Mouse (Mus musculus): Measurements from ENCODE around the gene Slc48a1. TPM values are rescaled to one million over a fixed set of nuclear protein-coding genes. Genes with fewer than 3 reads are reported as not detected.

Slc48a1 gene
- total RNA-seq, 2 experiments from 2014 or later = 39.9 to 40.3 TPM

DNA sequence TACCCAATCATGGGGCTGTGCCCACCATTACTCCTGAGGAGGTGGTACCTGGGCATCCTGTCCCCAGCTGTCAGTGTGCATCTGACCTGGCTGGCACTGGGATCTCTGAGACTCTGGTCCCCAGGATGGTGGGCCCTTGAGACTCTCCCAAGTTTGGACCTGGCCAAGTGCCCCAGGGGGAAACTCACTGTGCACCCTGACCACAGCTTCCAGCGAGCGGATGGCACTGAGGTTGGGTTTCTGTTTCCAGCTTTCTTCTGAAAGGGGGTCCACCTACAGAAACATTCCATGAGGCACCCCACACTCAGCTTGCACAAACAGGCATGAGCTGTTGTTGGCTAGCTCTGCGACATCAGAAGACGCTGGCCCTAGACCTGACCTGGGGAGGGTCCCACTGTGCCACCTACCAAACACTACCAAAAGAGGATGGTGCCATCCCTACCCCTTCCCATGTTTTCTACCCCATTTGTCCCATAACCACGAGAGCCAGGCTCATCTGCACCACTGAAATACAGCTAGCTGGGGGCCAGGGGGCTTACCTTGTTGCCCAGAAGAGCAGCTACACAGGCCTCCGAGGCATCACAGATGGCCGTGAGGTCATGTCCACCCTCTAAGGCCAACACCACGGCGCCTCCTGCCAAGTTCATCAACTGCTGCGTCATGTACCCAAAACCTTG is 17.4 kb downstream of the Slc48a1 start:
- no peak for DNase-seq
- intact Hi-C loops (cut with DNase I; ENCODE audit: low total_unique reads) = no loop called here

DNA sequence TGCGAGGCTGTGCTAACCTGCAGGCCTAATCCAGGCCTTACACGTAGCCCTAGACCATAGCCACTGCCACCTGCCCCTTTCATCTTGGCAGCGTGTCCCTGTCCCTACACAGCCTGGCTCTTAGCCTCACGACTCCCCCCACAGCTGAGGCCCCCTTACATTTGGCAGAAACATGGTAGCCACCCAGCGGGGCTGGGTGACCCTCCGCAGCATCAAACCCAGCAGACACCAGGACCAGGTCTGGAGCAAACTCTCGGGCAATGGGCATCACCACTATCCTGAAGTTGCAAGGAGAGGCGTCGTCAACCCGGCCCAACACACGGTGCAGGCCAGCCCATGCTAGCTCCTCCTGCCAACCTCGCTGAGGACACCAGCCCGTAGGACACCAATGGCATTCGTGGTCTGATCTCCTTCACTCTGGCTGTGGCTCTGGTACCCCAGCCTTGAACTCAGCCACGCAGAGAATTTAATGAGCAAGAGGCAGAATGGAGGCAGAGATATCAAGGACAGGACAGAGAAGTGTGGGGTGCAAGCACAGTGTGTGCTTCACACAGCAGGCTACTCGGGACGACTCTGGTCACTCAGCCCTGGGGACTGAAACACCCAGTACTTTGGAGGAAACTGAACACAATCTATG is 18.5 kb downstream of the Slc48a1 start:
- DNase-seq = no peak

DNA sequence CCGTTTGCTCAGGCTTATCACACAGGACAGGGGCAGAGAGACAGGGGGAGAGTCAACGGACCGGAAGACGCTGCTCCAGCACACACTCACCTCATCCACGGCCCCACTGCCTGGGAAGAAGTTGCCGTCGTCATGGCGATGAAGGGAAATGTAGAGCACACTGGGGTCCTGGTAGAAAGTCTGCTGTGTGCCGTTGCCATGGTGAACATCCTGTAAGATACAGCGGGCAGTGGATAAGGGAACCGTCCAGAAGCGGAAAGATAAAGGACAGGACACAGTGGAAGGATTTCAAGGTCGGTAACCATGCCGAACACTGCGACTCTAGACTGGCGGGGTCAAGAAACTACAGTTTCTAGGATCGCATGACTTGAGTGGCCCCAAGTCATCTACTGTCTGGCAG is 19.8 kb downstream of the Slc48a1 start:
- DNase-seq = no peak
- intact Hi-C loops (cut with DNase I; ENCODE audit: low total_unique reads) = no loop called here

More for the DNA sequence above, 18.5 kb downstream of the Slc48a1 start:
- intact Hi-C loops (cut with DNase I; ENCODE audit: low total_unique reads) = no loop called here

DNA sequence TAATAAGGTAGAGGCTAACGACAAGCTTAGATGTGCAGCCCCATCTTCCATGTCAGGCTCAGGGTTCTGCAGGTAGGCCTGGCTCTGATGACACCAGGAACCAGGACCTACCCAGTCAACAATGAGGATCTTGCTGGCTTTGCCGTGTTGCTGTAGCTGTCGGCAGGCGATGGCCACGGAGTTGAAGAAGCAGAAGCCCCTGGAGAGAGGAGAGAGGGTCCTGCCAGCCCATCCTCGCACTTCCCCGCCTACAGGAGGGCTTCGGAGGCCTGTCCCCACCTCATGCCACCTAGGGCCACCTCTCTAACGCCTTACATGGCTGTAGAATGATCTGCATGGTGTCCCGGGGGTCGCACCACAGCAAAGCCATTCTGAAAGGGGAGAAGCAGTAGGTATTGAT is 21.1 kb downstream of the Slc48a1 start:
- intact Hi-C loops (cut with DNase I; ENCODE audit: low total_unique reads) = no loop called here

DNA sequence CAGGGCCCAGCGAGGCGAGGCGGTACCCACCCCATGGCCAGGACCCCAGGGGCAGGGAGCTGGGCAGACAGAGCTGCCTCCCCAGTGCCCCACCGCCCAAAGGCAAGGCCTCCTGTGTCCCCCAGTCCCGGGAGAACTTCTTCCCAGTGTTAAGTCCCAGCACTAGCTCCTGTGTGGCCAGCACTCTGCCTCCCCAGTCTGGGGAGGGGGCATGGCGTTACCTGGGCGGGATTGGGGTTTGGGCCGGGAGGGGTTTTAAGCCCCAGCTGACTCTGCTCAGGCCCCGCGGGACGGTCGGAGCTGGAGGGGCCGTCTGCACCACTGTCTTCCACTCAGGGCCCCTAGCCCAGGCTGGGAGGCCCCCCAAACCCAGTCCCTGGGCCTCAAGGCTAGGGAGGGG is 22.5 kb downstream of the Slc48a1 start:
- no peak for DNase-seq
- intact Hi-C loops (cut with DNase I; ENCODE audit: low total_unique reads) = no loop called here

More for the DNA sequence above, 21.1 kb downstream of the Slc48a1 start:
- no peak for DNase-seq

DNA sequence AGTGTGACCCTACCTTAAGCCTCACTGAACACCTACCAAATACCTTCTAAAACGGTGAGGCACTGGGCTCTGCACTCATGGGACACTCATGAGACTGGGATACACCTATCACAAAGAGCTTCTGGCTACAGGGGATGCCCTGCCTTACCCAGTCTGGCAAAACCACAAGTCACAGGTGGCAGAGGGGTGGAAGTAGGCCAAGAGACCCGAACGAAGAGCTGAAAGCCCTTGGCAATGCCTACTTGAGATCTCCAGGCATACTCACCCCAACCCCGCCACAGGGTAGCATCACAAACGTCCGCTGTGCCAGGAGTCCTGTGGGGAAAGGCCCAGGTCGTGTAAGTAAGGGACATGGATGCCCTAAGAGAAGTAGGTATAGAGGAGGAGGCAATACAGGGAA is 23.5 kb downstream of the Slc48a1 start:
- DNase-seq = no peak
- intact Hi-C loops (cut with DNase I; ENCODE audit: low total_unique reads) = no loop called here

DNA sequence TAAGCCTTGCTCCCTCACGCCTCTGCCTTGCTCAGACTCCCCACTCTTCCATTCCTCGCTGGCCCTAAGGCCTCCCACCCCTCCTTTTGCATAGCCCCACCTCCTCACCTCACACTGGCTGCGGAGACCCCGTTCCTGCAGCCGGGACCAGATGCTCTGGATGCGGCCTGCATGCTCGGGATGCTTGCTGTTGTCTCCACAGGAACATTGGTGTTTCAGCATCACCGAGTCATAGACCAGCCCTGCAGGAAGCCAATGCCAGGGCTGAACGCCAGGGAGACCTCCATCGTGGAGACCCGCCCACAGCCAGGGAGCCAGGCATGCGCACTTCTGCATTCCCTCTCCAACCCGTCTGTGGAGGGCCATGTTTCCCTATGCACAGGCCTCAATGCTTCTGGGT is 24.3 kb downstream of the Slc48a1 start:
- no peak for DNase-seq
- intact Hi-C loops (cut with DNase I; ENCODE audit: low total_unique reads) = no loop called here

DNA sequence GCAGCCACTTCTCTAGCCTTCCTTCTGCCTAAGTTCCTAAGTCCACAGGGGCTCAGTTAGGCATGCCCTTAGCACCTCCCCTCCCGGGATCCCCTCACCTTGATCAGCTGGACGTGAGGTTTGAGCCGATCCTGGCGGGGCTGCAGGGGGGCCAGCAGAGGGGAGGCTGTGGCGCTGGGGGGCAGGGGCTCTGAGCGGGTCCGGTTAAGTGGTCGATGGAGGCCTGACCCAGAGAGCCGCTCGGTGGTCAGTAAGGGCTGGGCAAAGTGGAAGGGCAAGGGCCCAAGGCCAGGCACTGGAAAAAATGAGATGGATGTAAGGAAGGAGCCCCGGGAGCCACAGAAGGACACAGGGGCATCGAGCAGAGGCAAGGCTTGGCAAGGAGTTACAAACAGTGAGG is 29.5 kb downstream of the Slc48a1 start:
- intact Hi-C loops (cut with DNase I; ENCODE audit: low total_unique reads) = loop anchor here (5.0 kb wide), 1 partner anchor 44 kb away; no protein-coding TSS in a partner anchor
- DNase-seq = no peak

DNA sequence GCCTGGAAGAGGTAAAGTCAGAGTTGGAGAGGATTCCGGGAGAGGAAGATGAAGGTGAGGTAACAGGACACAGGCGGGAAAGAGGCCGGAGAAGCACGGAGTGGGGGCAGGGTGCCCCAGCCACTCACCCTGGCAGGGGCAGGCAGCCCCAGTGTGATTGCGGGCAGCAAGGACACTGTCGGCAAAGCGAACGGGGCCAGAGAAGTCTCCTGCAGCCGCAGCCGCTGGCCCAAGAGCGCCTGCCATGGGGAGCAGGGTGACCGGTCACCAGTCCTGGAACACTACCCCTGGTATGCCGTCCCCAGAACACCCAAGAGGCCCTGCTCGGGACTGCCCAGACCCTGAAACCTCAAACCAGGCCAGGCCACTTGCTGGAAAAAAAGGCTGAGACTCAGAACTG is 30.2 kb downstream of the Slc48a1 start:
- intact Hi-C loops (cut with DNase I; ENCODE audit: low total_unique reads) = loop anchor here (5.0 kb wide), 1 partner anchor 44 kb away; no protein-coding TSS in a partner anchor
- DNase-seq = no peak

DNA sequence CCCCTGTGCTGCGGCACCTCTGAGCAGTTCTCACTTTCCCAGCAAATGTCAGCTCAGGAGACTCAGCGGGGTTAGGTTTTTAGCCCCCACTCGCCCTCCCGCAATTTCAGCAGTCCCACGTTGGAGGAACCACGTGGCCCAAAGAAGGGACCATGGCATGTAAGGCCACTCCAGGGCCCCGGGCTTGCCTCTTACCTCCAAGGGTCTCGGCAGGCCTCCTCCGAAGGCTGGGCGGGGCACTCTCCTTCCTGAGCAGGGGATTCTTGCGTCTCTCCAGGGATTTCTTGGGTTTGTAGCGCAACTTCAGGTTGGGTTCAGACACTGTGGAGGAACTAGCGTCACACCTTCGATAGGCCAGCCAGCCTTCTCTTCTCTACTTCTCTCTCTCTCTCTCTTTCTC is 30.9 kb downstream of the Slc48a1 start:
- intact Hi-C loops (cut with DNase I; ENCODE audit: low total_unique reads) = loop anchor here (5.0 kb wide), 1 partner anchor 43 kb away; no protein-coding TSS in a partner anchor
- DNase-seq = no peak

DNA sequence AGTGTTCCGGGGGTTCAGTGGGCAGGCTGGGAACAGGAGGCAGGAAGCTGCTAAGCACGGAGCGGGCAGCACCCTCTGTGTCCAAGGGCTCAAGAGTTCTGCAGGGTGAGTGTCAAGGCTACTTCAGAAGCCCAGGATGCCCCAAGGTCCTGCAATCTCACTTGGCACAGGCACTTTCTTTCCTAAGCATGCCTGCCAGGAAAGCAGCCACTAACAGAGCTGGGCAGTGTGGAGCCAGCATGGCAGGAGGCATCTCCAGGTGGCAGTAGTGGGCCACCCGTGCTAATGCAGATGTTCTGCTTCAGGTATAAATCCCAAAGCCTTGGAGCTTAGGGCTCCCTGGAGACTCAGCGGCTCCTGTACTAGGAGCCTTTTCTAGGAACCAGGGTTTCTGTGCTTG is 31.6 kb downstream of the Slc48a1 start:
- no peak for DNase-seq
- intact Hi-C loops (cut with DNase I; ENCODE audit: low total_unique reads) = loop anchor here (5.0 kb wide), 1 partner anchor 42 kb away; no protein-coding TSS in a partner anchor

DNA sequence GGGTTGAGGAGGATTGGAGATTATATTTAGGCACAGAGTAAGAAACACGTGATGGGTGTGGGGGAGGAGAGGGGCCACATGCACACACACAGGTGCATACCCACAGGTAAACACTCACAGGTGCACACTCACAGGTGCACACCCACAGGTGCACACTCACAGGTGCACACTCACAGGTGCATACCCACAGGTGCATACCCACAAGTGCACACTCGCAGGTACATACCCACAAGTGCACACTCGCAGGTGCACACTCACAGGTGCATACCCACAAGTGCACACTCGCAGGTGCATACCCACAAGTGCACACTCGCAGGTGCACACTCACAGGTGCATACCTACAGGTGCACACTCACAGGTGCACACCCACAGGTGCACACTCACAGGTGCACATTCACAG is 32.1 kb downstream of the Slc48a1 start:
- no peak for DNase-seq
- intact Hi-C loops (cut with DNase I; ENCODE audit: low total_unique reads) = no loop called here

DNA sequence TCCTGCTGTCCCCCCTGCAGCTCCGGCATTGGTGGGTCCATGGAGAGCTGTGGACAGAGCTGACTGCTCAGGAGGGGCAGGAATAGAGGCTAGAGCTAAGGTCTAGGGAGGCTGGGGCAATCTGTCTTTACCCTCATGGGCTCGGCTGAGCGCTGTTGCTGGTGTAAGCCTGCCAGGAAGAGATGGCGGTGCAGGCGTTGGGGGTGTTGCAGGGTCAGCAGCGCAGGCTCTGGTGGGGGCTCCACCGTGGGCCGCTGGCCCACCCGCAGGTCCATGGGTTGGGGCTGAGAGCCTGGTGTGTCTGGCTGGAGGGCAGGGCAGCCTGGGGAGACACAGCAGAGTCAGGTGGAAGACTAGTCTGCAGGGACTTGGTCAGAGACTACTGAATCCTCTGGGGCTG is 33.0 kb downstream of the Slc48a1 start:
- no peak for DNase-seq
- intact Hi-C loops (cut with DNase I; ENCODE audit: low total_unique reads) = no loop called here

DNA sequence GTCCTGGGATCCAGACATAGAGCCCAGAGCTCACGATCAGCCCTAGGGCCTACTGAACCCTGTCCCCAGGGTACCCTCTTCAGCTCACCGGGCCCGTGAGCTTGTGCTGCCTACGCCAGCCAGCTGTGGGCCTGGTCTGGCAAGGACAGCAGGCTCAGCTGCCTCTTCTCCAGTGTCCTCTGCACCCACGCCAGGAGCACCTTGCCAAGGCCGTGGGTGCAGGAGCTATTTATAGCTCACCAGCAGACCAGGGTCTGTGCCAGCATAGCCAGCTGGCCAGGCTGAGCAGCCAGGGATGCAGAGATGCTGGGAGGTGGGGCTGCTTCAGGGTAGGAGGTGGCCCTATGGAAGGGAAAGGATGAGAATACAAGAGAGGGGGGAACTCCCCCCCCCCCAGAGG is 33.8 kb downstream of the Slc48a1 start:
- peak; percentile 91 for DNase-seq
- intact Hi-C loops (cut with DNase I; ENCODE audit: low total_unique reads) = no loop called here

DNA sequence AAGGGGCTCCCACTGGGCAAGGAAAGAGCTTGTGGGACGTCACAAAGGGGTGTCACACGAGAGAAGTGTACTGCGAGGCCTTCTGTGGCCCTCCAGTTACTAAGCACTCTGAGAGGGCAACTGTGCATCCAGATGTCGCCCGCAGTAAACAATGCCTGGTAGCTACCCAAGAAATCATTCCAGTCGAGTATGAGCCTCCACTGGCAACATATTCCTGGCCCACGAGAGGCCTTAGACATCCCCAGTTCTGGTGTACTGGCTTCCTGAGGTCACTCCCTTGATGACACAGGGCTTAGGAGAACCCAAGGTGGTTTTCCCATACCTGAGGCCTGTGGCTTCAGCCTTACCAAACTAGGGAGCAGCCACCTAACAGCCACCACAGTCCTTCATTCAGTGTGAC is 34.6 kb downstream of the Slc48a1 start:
- intact Hi-C loops (cut with DNase I; ENCODE audit: low total_unique reads) = no loop called here

DNA sequence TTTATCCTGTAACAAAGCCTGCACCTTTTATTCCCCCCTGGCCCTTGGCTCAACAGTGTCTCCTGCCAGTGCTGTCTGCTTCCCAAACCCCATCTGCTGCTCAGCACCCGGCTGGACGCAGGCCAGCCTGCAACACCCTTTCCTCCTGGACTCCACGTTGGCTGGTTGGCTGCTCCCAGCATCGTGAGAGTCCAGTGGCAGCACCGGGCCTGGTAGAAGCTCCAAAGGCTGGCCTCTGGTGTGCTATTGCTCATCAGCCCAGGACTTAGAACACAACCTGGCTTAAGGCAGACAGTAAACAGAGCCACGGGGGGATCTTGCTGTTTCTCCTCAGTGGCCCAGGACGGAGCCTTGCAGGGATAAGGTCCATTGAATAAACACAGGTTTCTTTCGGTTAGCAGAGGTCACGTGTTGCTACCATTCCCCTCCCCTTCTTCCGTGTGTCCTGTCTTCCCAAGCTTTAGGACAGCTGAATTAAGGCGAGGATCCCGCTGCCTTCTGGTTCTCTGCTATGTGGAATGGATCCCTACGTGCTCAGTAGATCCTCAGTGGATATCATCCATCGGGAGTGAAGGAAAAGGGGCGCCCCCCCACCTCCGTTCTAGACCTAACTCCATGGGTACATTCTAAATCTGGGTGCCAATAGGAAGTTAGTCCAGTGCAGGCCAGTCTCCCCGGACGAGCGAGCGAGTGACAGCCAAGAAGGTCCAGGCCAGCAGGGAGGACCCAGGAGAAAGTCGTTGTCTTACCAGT is 35.3 kb downstream of the Slc48a1 start:
- peak; percentile 71 for DNase-seq
- intact Hi-C loops (cut with DNase I; ENCODE audit: low total_unique reads) = no loop called here

More for the DNA sequence above, 34.6 kb downstream of the Slc48a1 start:
- DNase-seq = no peak

DNA sequence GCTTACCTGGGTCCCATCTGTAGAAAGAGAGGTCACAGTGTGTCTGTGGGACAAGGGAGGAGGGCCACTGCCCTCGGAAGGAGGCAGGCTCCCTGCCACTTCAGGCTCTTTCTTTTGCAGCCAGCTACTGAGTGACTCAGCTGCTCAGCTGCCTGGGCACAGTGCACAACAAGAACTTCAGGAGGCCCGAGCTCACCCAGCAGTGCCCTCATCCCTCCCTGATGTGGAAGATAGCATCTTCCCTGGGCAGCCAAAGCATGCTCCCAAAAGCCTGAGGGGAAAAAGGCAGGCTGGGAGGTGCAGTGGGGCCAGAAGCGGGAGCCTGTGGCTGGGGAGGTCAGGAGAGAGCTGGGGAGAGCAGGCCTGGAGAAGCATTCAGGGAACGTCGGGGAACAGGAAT is 36.4 kb downstream of the Slc48a1 start:
- intact Hi-C loops (cut with DNase I; ENCODE audit: low total_unique reads) = no loop called here
- no peak for DNase-seq

DNA sequence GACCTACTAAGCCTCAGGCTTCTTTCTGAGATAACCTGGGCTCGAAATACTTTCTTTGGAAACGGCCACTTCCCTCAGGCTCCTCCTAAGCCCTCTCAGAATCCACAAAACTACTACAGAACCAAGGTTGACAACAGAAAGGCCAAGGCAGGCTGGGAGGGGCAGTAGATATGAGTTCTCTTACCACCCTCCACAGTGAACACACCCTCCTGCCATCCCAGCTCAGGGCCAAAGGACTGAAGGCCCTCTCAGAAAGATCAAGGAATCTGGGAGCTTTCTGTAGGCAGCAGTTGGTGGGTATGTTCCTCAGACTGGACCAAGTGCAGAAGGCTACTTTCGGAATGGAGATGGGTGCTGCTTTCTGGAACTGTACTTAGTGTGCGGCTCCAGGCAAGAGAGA is 36.9 kb downstream of the Slc48a1 start:
- DNase-seq = no peak
- intact Hi-C loops (cut with DNase I; ENCODE audit: low total_unique reads) = no loop called here

DNA sequence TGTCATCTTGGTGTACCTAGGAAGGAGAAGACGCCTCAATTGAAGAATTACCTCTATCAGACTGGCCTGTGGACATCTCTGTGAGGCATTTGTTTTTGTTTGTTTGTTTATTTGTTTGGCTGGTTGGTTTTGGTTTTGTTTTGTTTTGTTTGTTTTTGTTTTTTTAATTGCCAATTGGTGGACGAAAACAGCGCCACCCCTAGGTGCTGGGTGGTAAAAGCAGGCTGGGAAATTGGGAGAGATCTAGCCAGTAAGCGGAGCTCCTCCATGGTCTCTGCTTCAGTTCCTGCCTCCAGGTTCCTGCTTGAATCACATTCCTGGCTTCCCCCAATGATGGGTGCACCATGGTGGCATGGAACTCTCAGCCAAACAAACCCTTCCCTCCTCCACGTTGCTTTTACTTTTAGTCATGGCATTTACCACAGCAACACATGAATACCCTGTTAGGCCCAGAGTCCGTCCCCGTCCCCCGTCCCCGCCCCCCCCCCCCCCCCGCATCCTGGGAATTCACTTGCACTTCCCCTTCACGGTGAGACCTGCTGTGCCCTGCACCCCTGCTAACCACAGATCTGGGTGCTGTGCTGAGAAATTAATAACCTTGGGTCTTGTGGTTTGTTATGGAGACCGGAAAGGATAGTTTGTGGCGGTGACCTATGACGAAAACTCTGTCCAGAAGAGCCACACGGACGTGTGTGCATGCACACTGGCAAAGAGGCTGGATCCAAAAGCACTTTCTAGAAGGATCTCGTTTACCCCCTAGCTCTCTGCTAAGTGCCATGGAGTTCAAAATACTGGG is 38.1 kb downstream of the Slc48a1 start:
- intact Hi-C loops (cut with DNase I; ENCODE audit: low total_unique reads) = no loop called here
- DNase-seq = no peak

DNA sequence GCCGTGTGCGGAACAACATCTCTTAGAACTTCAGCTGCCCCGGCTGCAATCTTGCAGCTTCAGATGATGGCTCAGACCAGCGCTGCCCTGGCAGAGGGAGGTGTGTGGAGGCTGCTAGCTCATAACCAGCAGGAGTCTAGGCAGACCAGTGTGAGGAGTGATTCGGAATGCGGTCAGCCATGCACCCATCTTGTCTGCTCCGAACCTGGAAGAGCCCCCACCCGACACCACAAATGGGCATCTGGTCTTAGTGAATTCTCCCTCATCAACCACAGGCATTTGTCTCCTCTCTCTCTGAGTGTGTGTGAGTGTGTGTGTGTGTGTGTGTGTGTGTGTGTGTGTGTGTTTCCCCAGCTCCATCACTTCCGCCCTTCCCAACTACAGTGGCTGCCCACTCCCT is 41.6 kb downstream of the Slc48a1 start:
- DNase-seq = no peak
- intact Hi-C loops (cut with DNase I; ENCODE audit: low total_unique reads) = no loop called here
